In the genomic region with DNA sequence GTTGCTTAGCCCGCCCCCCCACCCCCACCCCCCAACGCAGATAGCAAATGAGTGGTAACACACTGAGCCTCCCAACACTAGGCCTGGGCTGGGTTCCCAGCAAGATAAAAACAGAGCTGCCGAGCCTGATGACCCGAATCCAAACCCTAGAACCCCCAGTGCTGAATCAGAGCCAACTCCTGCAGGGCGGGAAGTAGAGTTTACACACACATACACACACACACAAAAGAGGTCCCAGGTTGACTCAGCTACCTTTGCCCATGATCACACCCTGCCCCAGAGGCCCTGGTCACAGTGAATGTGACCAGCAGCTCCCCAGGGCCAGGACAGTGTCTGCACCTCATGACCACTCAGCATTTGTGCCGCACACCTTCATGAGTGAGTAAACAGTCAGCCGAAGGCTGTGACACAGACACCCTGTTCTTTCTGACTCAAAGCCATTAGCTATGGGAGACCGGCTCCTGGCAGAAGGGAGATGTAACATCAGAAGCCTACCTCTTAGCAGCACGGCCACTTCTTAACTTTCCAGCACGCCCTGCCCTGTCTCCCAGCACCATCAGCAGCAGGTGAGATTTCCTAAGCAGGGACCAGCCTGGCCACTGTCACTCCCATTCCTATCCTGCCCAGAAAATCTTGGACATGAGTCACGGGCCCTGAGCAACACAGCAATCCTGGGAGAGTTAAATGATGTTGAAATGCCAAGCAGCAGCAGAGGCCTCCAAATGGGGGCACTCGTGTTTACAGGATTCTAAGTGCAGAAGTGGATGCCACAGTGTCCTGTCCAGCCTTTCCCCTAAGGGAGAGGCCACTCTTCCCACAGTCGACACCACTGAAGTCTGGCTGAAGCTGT, we compare ENCODE assay signal across 13 mouse cellular contexts. TPM values are rescaled to one million over a fixed set of nuclear protein-coding genes. Genes with fewer than 3 reads are reported as not detected.
DNase-seq lines count a peak whose midpoint lies in the region; ATAC-seq and TF ChIP-seq lines count a peak whose summit lies in the region.
"Had no signal": no experiment of that assay in that cellular context is flagged by ENCODE, and none has a peak within 500 bp of the region (broad histone marks: within the 10 kb centered on the region; RNA-seq: fewer than 3 reads in every experiment).

No protein-coding gene starts in this region.

- H3K4me3 ChIP-seq in kidney, embryonic 15.5 days (replicated peaks), result no peak overlapping the region
- no peak overlapping the region for H3K4me3 ChIP-seq in hindbrain, postnatal 0 days (ENCODE audit: low read length)
- H3K4me3 ChIP-seq: embryonic facial prominence, embryonic 15.5 days had no signal

- H3K9ac ChIP-seq in kidney, embryonic 15.5 days, result 0 out of 2 replicates have a peak overlapping the region, but pooled peaks have one; percentile 1
- no peak overlapping the region for H3K9ac ChIP-seq in hindbrain, postnatal 0 days (replicated peaks; ENCODE audit: low read length)
- H3K9ac ChIP-seq: embryonic facial prominence, embryonic 15.5 days had no signal

- DNase-seq in cerebellum, postnatal 14 days, result peak; percentile 59 to 67
- no peak for DNase-seq in cerebellum, adult 11 months
- no peak for DNase-seq in kidney, postnatal 36 days
- DNase-seq in Muller cell, postnatal 12 days (ENCODE audit: inconsistent ontology term), result peak; percentile 83
- no peak for DNase-seq in hindbrain, postnatal 0 days (ENCODE audit: low spot score)
- no peak for DNase-seq in left cerebral cortex, postnatal 14 days (ENCODE audit: low spot score in 2 of 2)
- DNase-seq in kidney, postnatal 14 days, result no peak
- DNase-seq: cerebellum, adult 11-12 months; kidney, adult 8-10 months had no signal

- peaks cover 66% of the 10 kb centered on the region for H3K36me3 ChIP-seq in kidney, embryonic 15.5 days
- peaks cover 14% of the 10 kb centered on the region for H3K36me3 ChIP-seq in hindbrain, postnatal 0 days (ENCODE audit: insufficient read depth, low read length)

- WGBS in kidney, embryonic 15.5 days, result 81% methylated on average over 13 of the region's 13 CpGs
- 50% methylated on average over 13 of the region's 13 CpGs for WGBS in hindbrain, postnatal 0 days

- no peaks in the 10 kb centered on the region for H3K27me3 ChIP-seq in kidney, embryonic 15.5 days
- H3K27me3 ChIP-seq in hindbrain, postnatal 0 days (ENCODE audit: insufficient read depth, low read length), result no peaks in the 10 kb centered on the region
- H3K27me3 ChIP-seq: embryonic facial prominence, embryonic 15.5 days had no signal

- H3K27ac ChIP-seq in kidney, embryonic 15.5 days, result no peak overlapping the region
- peak overlapping the region; percentile 54; the same call in 1 of the 2 replicates for H3K27ac ChIP-seq in hindbrain, postnatal 0 days
- H3K27ac ChIP-seq: embryonic facial prominence, embryonic 15.5 days had no signal

- no peak for ATAC-seq in kidney, embryonic 15.5 days (replicated peaks; ENCODE audit: low FRiP score)
- ATAC-seq in hindbrain, postnatal 0 days, result no peak
- ATAC-seq: lung, postnatal 0 days; midbrain, embryonic 16.5 days had no signal

- no peak overlapping the region for H3K4me2 ChIP-seq in kidney, embryonic 15.5 days
- H3K4me2 ChIP-seq in hindbrain, postnatal 0 days (ENCODE audit: low read depth, low read length), result no peak overlapping the region
- H3K4me2 ChIP-seq: embryonic facial prominence, embryonic 15.5 days had no signal

- intact Hi-C loops in left cerebral cortex, postnatal 14 days (cut with DNase I), result no loop called here

- H3K9me3 ChIP-seq in kidney, embryonic 15.5 days (replicated peaks), result no peaks in the 10 kb centered on the region
- no peaks in the 10 kb centered on the region for H3K9me3 ChIP-seq in hindbrain, postnatal 0 days (ENCODE audit: low read length)
- H3K9me3 ChIP-seq: embryonic facial prominence, embryonic 15.5 days had no signal

- peaks cover 44% of the 10 kb centered on the region for H3K4me1 ChIP-seq in kidney, embryonic 15.5 days
- peaks cover 18% of the 10 kb centered on the region for H3K4me1 ChIP-seq in hindbrain, postnatal 0 days (ENCODE audit: insufficient read depth, low read length)

- no peak for TF ChIP-seq CTCF in hindbrain, postnatal 0 days (IDR thresholded peaks at IDR 0.05; ENCODE audit: low read depth)

RNA-seq across cellular contexts. Expression of a gene that starts 4.0 kb away (rescaled TPM):
- 103 and 126 TPM in 2 replicates for polyA plus RNA-seq in kidney, embryonic 15.5 days (2015; fragmentation: Nextera tagmentation; extraction: Ambion mirVana)
- 193 and 194 TPM in 2 replicates for total RNA-seq in hindbrain, postnatal 0 days (2014; rRNA removed)
- 121 and 123 TPM in 2 replicates for polyA plus RNA-seq in hindbrain, postnatal 0 days (2015; fragmentation: Nextera tagmentation; extraction: Ambion mirVana)
- total RNA-seq in left cerebral cortex, postnatal 14 days (2021), result 100 to 1,000 TPM in 1 of 2 experiments, 10 to 100 TPM in 1; 92.5 to 103 TPM

RNA-seq across cellular contexts. Expression of a gene that starts 7.4 kb away (rescaled TPM):
- 22.3 and 24.0 TPM in 2 replicates for polyA plus RNA-seq in kidney, embryonic 15.5 days (2015; fragmentation: Nextera tagmentation; extraction: Ambion mirVana)
- total RNA-seq in hindbrain, postnatal 0 days (2014; rRNA removed), result 27.8 and 29.8 TPM in 2 replicates
- polyA plus RNA-seq in hindbrain, postnatal 0 days (2015; fragmentation: Nextera tagmentation; extraction: Ambion mirVana), result 14.5 and 14.9 TPM in 2 replicates
- total RNA-seq in left cerebral cortex, postnatal 14 days (2021), result 10 to 100 TPM; 20.4 to 22.9 TPM

RNA-seq across cellular contexts. Expression of a gene that starts 18.9 kb away (rescaled TPM):
- 411 and 437 TPM in 2 replicates for polyA plus RNA-seq in kidney, embryonic 15.5 days (2015; fragmentation: Nextera tagmentation; extraction: Ambion mirVana)
- 524 and 597 TPM in 2 replicates for total RNA-seq in hindbrain, postnatal 0 days (2014; rRNA removed)
- polyA plus RNA-seq in hindbrain, postnatal 0 days (2015; fragmentation: Nextera tagmentation; extraction: Ambion mirVana), result 416 and 438 TPM in 2 replicates
- 100 to 1,000 TPM; 263 to 271 TPM for total RNA-seq in left cerebral cortex, postnatal 14 days (2021)

RNA-seq across cellular contexts. Expression of a gene that starts 31.5 kb away (rescaled TPM):
- polyA plus RNA-seq in kidney, embryonic 15.5 days (2015; fragmentation: Nextera tagmentation; extraction: Ambion mirVana), result 31.1 and 33.6 TPM in 2 replicates
- 22.9 and 47.1 TPM in 2 replicates for total RNA-seq in hindbrain, postnatal 0 days (2014; rRNA removed)
- 35.7 and 37.5 TPM in 2 replicates for polyA plus RNA-seq in hindbrain, postnatal 0 days (2015; fragmentation: Nextera tagmentation; extraction: Ambion mirVana)
- total RNA-seq in left cerebral cortex, postnatal 14 days (2021), result 10 to 100 TPM; 26.1 to 28.7 TPM

RNA-seq across cellular contexts. Expression of a gene that starts 39.6 kb away (rescaled TPM):
- 76.8 and 81.0 TPM in 2 replicates for polyA plus RNA-seq in kidney, embryonic 15.5 days (2015; fragmentation: Nextera tagmentation; extraction: Ambion mirVana)
- total RNA-seq in hindbrain, postnatal 0 days (2014; rRNA removed), result 53.7 and 98.5 TPM in 2 replicates
- 103 and 106 TPM in 2 replicates for polyA plus RNA-seq in hindbrain, postnatal 0 days (2015; fragmentation: Nextera tagmentation; extraction: Ambion mirVana)
- 10 to 100 TPM; 48.3 to 58.7 TPM for total RNA-seq in left cerebral cortex, postnatal 14 days (2021)

Comparison
In these comparisons a context has a peak if more than half of its experiments do, and no peak if none do; other contexts are left out.
1. DNase-seq: peak in cerebellum, postnatal 14 days (2 of 2) and Muller cell, postnatal 12 days (single experiment); none in cerebellum, adult 11 months (single experiment), kidney, postnatal 36 days (0 of 2), hindbrain, postnatal 0 days (single experiment), left cerebral cortex, postnatal 14 days (0 of 2) and kidney, postnatal 14 days (single experiment).